Mouse (Mus musculus) liver, embryonic 13.5 days (tissue): ENCODE measurements around the gene Mboat1. TPM values are rescaled to one million over a fixed set of nuclear protein-coding genes. Genes with fewer than 3 reads are reported as not detected.

Experiments
- ATAC-seq: fragments of 200-750 bp; cut with Nextera tagmentation; 2 replicates; pipeline ENCODE4 v1.8.0; 2017; ENCODE audit warnings: low read depth, mild to moderate bottlenecking, moderate number of reproducible peaks, moderate library complexity
- DNase-seq: peaks from one replicate; pipeline ENCODE4 v3.0.0; 2022
- H3K27ac ChIP-seq: fragments of 300-500 bp; sonication (generic); 2 replicates; pipeline ENCODE4 v1.5.1; 2015; ENCODE audit warnings: moderate library complexity, mild to moderate bottlenecking, inconsistent platforms
- H3K27me3 ChIP-seq: fragments of 300-500 bp; sonication (generic); 2 replicates; pipeline ENCODE4 v1.6.1; 2015; ENCODE audit warnings: mild to moderate bottlenecking, inconsistent platforms
- H3K36me3 ChIP-seq: fragments of 300-500 bp; sonication (generic); 2 replicates; pipeline ENCODE4 v1.6.1; 2015; ENCODE audit warnings: mild to moderate bottlenecking, inconsistent platforms
- H3K4me1 ChIP-seq: fragments of 300-500 bp; sonication (generic); replicated peaks from 2 replicates; pipeline ENCODE4 v1.6.1; 2015; ENCODE audit warnings: inconsistent platforms
- H3K4me2 ChIP-seq: fragments of 300-500 bp; sonication (generic); 2 replicates; pipeline ENCODE4 v1.6.1; 2015; ENCODE audit warnings: inconsistent platforms, mild to moderate bottlenecking, moderate library complexity
- H3K4me3 ChIP-seq: fragments of 300-500 bp; sonication (generic); replicated peaks from 2 replicates; pipeline ENCODE4 v1.5.1; 2015; ENCODE audit warnings: mild to moderate bottlenecking, inconsistent platforms
- H3K9ac ChIP-seq: fragments of 300-500 bp; sonication (generic); 2 replicates; pipeline ENCODE4 v1.6.1; 2015; ENCODE audit warnings: mild to moderate bottlenecking, inconsistent platforms
- H3K9me3 ChIP-seq: fragments of 300-500 bp; sonication (generic); replicated peaks from 2 replicates; pipeline ENCODE4 v1.6.1; 2016; ENCODE audit warnings: inconsistent platforms
- WGBS: fragments of 180-500 bp; shearing (Covaris S2); methylation state at CpG from one replicate; pipeline ENCODE4 v1.1.7; 2015; ENCODE audit not compliant: insufficient replicate concordance; 5-methylcytosine and 5-hydroxymethylcytosine counted together
- polyA plus RNA-seq: library from polyadenylated mRNA; unstranded; fragments of >200 nt; fragmentation: Nextera tagmentation; extraction: Ambion mirVana; gene quantifications from 2 replicates; pipeline ENCODE4 v1.2.1, GENCODE M21; 2015

Mboat1 gene
- polyA plus RNA-seq, 1 experiment from 2014 or later = 1.7 TPM

DNA sequence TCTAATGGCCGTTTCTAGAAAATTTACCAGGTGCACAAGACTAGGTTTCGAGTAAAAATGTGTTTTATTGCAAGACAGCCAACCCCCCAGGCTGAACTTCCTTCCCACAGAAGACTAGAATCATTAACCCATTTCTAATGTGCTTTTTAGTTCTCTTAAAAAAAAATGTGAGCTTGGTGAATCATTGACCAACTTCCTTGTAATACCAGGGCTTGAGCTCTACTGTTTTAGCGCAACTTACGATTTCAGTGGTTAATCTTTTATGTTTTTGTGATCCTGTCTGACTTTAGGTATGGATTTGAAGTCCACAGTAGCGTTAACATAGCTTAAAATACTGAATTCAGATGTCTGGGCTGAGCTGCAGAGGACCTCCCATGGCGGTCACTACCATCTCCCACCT lies 10.2 kb downstream of the Mboat1 start:
- Histone ChIP-seq H3K27me3 (no peaks in the 10 kb centered on the region), H3K9ac (no peak overlapping the region), H3K9me3 (no peaks in the 10 kb centered on the region), H3K36me3 (no peaks in the 10 kb centered on the region), H3K27ac (no peak overlapping the region), H3K4me3 (no peak overlapping the region), H3K4me1 (no peaks in the 10 kb centered on the region), H3K4me2 (no peak overlapping the region)
- ATAC-seq (no peak), DNase-seq (no peak)
- WGBS = 65% methylated on average over 6 of the region's 6 CpGs

DNA sequence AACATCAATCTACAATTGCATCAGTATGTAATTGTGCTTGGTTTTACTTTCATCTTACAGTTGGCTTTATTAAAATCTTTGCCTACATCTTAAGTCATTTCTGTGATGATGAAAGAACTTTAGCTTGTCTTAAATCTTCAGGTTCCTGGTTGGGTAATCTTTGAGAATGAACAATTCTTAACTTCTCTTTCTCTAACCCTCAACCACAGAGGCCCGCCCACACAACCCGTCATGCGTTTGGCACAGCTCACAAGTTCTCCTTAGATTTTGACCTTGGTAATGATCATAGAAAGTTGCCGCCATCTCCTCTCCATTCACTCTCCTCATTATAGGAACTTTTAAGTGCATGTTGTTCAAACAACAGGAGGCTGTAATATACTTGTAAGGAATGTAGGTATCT lies 18.0 kb downstream of the Mboat1 start:
- Histone ChIP-seq H3K27ac (no peak overlapping the region), H3K9ac (no peak overlapping the region), H3K4me1 (no peaks in the 10 kb centered on the region), H3K27me3 (no peaks in the 10 kb centered on the region), H3K4me2 (no peak overlapping the region), H3K36me3 (no peaks in the 10 kb centered on the region), H3K4me3 (no peak overlapping the region), H3K9me3 (no peaks in the 10 kb centered on the region)
- DNase-seq (no peak), ATAC-seq (no peak)
- 37% methylated on average over 4 of the region's 4 CpGs for WGBS

DNA sequence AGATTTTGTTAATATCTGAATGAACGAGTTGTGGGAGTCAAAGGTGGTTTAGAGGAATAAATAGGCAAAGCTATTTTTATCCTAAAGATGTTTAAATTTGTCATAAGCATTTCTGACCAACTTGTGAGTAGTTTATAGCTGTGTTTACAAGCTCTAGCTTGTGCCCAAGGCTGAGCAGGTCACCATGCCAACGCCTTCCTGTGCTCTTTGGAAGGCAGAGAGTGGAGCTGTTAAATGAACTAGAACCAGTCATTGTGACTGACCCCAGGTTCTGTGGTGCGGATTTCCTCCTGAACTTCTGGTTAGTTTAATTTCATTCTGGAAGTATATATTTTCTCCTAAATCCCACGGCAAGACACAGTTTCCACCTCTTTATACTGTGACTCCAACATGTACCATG lies 23.3 kb downstream of the Mboat1 start:
- no peak overlapping the region for H3K9ac ChIP-seq
- H3K27ac ChIP-seq = no peak overlapping the region
- 62% methylated on average over 4 of the region's 4 CpGs for WGBS
- no peak overlapping the region for H3K4me2 ChIP-seq
- no peaks in the 10 kb centered on the region for H3K36me3 ChIP-seq
- no peaks in the 10 kb centered on the region for H3K9me3 ChIP-seq
- DNase-seq (no peak), ATAC-seq (no peak)
- no peaks in the 10 kb centered on the region for H3K27me3 ChIP-seq
- H3K4me3 ChIP-seq = no peak overlapping the region
- H3K4me1 ChIP-seq = no peaks in the 10 kb centered on the region

DNA sequence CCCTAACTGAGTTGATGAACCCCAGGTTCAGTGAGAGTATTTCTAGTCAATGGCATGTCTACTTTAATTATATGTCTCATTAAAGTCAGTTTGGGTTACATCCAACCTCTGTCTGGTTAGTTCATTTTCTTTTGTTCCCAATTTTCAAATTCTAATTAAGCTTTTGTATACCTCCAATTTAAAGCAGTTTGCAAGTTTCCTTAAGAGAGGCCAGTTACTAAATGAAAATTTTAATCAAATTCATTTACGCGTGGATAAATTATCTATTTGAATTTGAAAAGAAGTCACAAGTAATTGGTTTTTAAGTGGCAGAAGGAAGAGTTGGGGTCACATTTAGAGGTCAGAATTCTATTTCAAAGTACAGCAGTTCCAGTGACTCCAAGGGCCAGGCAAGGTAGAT lies 27.2 kb downstream of the Mboat1 start:
- no peak for DNase-seq
- no peak overlapping the region for H3K9ac ChIP-seq
- WGBS = 85% methylated on average over 2 of the region's 2 CpGs
- H3K4me2 ChIP-seq = no peak overlapping the region
- ATAC-seq = no peak
- H3K4me1 ChIP-seq = no peaks in the 10 kb centered on the region
- no peaks in the 10 kb centered on the region for H3K27me3 ChIP-seq
- no peak overlapping the region for H3K4me3 ChIP-seq
- no peaks in the 10 kb centered on the region for H3K9me3 ChIP-seq
- no peak overlapping the region for H3K27ac ChIP-seq
- no peaks in the 10 kb centered on the region for H3K36me3 ChIP-seq

DNA sequence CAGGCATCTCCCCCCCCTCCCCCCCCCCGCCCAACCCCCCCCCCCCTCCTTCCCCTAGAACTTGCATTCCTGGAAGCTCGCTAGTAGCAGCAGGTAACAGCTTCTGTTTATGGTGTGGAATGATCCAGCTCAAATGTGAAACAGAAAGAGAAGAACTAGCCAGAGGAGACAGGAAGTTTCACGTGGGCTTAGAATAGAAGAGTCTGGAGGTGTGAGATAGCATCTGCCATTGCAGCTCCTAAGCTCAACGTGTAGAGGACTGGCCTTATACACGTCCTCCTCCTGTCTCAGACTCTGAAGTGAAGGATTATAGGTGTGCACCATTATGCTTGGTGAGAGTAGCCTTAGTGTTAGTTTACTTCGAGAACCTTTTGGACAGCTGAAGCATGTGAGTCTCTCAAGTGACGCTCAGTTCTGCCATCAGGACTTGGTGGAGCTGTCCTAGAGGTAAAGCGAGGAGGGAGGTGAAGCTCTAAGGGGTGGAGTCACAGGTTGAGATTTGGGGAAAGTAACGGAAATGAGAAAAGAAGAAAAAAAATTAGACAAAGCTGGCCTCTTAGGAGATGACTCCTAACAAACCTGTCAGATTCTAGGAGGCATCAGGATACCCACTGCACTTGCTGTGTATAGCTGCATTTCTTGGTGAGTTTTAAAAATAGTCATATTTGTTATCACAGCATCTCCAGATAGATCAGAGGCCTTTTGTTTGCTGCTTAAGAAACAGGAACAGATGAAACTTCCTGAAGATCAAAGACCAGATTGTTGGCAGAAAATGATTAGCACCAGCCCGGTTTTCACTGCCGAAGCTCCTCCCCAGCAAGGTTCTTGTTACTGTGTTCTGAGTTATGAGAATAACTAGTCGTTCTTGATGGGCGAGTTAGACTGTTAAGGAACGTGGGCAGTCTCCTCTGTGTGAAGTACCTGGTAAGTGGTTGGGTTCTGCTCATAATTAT lies 30.1 kb downstream of the Mboat1 start:
- no peak overlapping the region for H3K9ac ChIP-seq
- no peaks in the 10 kb centered on the region for H3K27me3 ChIP-seq
- no peaks in the 10 kb centered on the region for H3K4me1 ChIP-seq
- H3K27ac ChIP-seq = no peak overlapping the region
- no peaks in the 10 kb centered on the region for H3K9me3 ChIP-seq
- DNase-seq (no peak), ATAC-seq (no peak)
- WGBS = 37% methylated on average over 12 of the region's 14 CpGs
- H3K4me2 ChIP-seq = no peak overlapping the region
- H3K36me3 ChIP-seq = no peaks in the 10 kb centered on the region
- no peak overlapping the region for H3K4me3 ChIP-seq

DNA sequence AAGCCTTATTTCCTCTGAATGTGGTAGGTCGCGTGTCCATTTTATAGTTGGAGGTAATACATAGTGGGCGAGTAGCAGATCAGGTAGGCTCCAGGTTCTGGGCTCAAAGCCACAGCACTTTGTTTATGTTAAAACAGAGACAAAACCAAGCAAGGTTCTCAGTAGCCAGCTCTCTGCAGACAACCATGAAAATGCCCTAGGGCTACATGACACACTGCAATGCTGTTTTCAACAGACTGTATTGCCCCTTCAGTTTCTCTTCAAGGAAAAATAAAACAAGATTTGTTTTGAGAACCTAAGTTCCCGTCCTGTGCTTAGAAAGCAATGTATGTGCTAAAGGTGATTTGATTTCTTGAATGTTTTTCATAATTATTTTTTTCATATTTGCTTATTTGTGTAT lies 31.2 kb downstream of the Mboat1 start:
- no peaks in the 10 kb centered on the region for H3K36me3 ChIP-seq

DNA sequence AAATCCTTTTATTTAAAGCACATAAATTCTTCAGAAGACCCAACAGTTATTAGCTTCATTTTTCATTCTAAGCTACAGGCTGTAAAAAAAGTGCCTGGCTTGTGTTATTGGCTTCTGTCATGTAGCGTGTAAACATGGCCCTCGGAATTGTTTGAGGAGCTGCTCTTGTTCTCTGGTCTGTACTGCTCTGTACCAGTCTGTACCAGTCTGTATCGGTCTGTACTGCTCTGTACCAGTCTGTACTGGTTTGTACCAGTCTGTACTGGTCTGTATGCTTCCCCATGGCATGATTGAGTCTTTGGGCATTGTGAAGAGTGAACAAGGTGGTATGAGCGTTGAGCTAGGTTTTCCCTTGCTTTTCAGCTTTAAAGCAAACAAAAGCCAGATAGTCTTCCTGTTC lies 32.5 kb downstream of the Mboat1 start:
- H3K4me2 ChIP-seq = no peak overlapping the region
- H3K9ac ChIP-seq = no peak overlapping the region
- no peaks in the 10 kb centered on the region for H3K27me3 ChIP-seq
- 66% methylated on average over 4 of the region's 4 CpGs for WGBS
- ATAC-seq (no peak), DNase-seq (no peak)
- no peak overlapping the region for H3K27ac ChIP-seq
- no peaks in the 10 kb centered on the region for H3K36me3 ChIP-seq
- H3K4me3 ChIP-seq = no peak overlapping the region
- no peaks in the 10 kb centered on the region for H3K4me1 ChIP-seq
- no peaks in the 10 kb centered on the region for H3K9me3 ChIP-seq

More for the DNA sequence above, 31.2 kb downstream of the Mboat1 start:
- Histone ChIP-seq H3K9ac (no peak overlapping the region), H3K9me3 (no peaks in the 10 kb centered on the region), H3K27me3 (no peaks in the 10 kb centered on the region), H3K4me1 (no peaks in the 10 kb centered on the region), H3K4me3 (no peak overlapping the region), H3K27ac (no peak overlapping the region), H3K4me2 (no peak overlapping the region)
- DNase-seq (no peak), ATAC-seq (no peak)
- 72% methylated on average over 4 of the region's 4 CpGs for WGBS

DNA sequence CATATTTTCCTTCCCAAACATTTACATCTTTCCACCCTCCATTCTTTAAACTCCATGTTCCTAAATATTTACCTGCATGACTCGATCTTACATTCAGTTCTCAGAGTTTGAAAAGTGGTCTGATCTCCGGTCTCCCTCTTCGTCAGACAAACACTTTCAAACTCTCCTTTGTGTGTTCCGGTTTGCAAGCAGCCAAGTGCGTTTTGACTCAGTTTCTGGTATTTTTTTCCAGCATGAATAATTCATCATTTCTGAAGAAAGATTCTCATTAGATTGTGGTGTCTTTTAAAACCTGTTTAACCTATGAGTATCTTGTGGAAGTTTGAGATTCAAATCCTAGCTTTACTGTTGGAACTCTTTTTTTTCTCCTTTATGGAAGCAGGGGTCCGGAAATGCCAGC lies 33.8 kb downstream of the Mboat1 start:
- ATAC-seq (no peak), DNase-seq (no peak)
- Histone ChIP-seq H3K27ac (no peak overlapping the region), H3K9ac (no peak overlapping the region), H3K4me1 (no peaks in the 10 kb centered on the region), H3K4me3 (no peak overlapping the region), H3K4me2 (no peak overlapping the region), H3K36me3 (no peaks in the 10 kb centered on the region), H3K27me3 (no peaks in the 10 kb centered on the region), H3K9me3 (no peaks in the 10 kb centered on the region)
- WGBS = 72% methylated on average over 6 of the region's 6 CpGs

DNA sequence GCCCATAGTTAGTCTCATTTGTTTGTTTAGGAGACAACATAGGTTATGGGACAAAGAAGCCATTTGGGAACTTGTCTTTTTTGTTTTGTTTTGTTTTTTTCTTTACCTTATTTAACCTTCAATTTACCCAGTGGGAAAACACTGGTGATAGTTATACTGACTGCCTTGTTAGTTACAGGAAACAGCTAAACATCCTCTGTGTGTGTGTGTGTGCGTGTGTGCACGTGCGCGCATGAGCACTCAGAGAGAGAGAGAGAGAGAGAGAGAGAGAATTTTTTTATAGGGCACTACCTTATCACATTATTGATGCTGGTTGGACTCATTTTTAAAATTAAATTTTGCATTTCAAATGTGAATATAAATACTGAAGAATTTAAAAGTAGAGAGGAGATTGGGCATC lies 38.3 kb downstream of the Mboat1 start:
- H3K4me2 ChIP-seq = no peak overlapping the region
- DNase-seq (no peak), ATAC-seq (no peak)
- no peaks in the 10 kb centered on the region for H3K9me3 ChIP-seq
- no peak overlapping the region for H3K4me3 ChIP-seq
- 76% methylated on average over 4 of the region's 4 CpGs for WGBS
- no peak overlapping the region for H3K9ac ChIP-seq
- H3K4me1 ChIP-seq = no peaks in the 10 kb centered on the region
- no peak overlapping the region for H3K27ac ChIP-seq
- H3K27me3 ChIP-seq = no peaks in the 10 kb centered on the region
- no peaks in the 10 kb centered on the region for H3K36me3 ChIP-seq

DNA sequence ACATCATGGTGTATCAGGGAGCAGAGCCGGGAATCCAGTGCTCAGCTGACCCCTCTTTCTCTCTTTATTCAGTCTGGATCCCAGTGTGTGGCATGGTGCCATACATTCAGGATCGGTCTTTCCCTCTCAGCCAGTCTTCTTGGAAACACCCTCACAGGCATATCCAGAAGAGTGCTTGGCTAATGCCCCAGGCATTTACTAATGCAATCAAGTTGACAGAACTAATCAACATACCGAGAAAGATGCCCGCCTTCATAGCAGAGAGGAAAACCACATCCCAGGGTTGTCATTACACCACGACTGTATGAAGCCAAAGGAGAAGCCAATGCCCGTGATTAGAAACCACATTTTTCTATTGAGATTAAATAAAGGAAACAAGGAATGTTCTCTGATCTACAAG lies 41.1 kb downstream of the Mboat1 start:
- Histone ChIP-seq H3K4me2 (no peak overlapping the region), H3K9me3 (no peaks in the 10 kb centered on the region), H3K4me1 (no peaks in the 10 kb centered on the region), H3K4me3 (no peak overlapping the region), H3K9ac (no peak overlapping the region), H3K27ac (no peak overlapping the region), H3K36me3 (no peaks in the 10 kb centered on the region), H3K27me3 (no peaks in the 10 kb centered on the region)
- ATAC-seq = no peak
- 42% methylated on average over 6 of the region's 6 CpGs for WGBS
- no peak for DNase-seq

DNA sequence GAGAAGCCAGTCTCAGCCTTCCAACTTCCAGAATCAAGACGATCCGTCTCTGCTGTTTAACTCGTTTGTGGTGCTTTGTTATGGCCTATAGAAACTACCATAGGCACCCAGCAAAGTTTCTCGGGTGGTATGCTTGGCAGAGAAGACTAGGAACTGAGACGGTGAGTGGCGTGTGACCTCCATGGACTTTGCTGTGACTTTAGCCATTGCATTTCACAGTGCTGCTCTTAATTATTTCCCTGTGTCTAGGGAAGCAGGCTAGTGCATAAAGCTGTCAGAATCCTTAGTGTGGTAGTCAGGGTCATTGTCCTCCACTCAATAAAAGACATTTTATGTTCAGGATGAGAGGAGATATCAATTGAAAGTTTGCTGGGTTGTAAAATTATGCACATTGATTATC lies 49.3 kb downstream of the Mboat1 start:
- Histone ChIP-seq H3K4me3 (no peak overlapping the region), H3K9me3 (no peaks in the 10 kb centered on the region), H3K27me3 (no peaks in the 10 kb centered on the region), H3K4me1 (no peaks in the 10 kb centered on the region), H3K4me2 (no peak overlapping the region), H3K9ac (no peak overlapping the region), H3K36me3 (no peaks in the 10 kb centered on the region), H3K27ac (no peak overlapping the region)
- WGBS = 65% methylated on average over 6 of the region's 6 CpGs
- ATAC-seq = no peak
- DNase-seq = no peak

DNA sequence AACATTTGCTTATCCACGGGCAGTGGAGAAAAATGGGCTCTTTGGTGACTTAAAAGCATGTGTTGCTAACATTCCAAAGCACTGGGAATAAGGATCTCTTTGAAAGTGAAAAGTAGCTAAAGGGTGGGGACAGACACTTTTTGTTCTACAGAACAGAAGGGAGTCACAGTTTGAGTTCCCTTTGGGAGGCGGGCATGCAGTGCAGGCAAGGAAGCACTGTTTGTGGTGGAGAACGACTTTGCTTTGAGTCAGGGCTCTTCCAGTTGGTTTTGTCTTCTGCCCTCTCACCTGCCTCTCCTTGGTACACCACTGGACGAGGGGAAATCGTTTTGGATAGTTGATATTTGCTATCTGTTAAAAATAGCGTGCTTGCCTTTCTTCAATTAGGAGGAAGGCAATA lies 49.7 kb downstream of the Mboat1 start:
- H3K4me2 ChIP-seq = no peak overlapping the region
- H3K4me1 ChIP-seq = no peaks in the 10 kb centered on the region
- 55% methylated on average over 6 of the region's 6 CpGs for WGBS
- H3K27me3 ChIP-seq = no peaks in the 10 kb centered on the region
- H3K4me3 ChIP-seq = no peak overlapping the region
- no peaks in the 10 kb centered on the region for H3K9me3 ChIP-seq
- ATAC-seq (no peak), DNase-seq (no peak)
- no peak overlapping the region for H3K27ac ChIP-seq
- H3K36me3 ChIP-seq = no peaks in the 10 kb centered on the region
- no peak overlapping the region for H3K9ac ChIP-seq
